Mouse (Mus musculus) c-Kit-positive CD71-positive TER-119-negative erythroid progenitor cells, embryonic 14.5 days (primary cell): Measurements from ENCODE around the gene Ano2.

ENCODE experiments used
- DNase-seq: peaks from one replicate; pipeline ENCODE4 v3.0.0-alpha.2; 2013; ENCODE audit warnings: low read depth

Gene Ano2

GRCm38 (mm10) chr6:125690057-125690703 lies at the start of gene Ano2:
Gene Ano2 (plus strand): TSS chr6:125690419.
- no peak for DNase-seq

- no peak for DNase-seq
These were observed 49.7 kb upstream of the Ano2 start for GRCm38 (mm10) chr6:125640486-125640885.

GRCm38 (mm10) chr6:125641146-125641545 lies 49.1 kb upstream of the Ano2 start:
- DNase-seq = no peak

GRCm38 (mm10) chr6:125648964-125649363 lies 41.3 kb upstream of the Ano2 start:
- DNase-seq = no peak

GRCm38 (mm10) chr6:125651335-125651734 lies 38.9 kb upstream of the Ano2 start:
- no peak for DNase-seq

- DNase-seq = no peak
These were observed 36.8 kb upstream of the Ano2 start for GRCm38 (mm10) chr6:125653416-125653815.

GRCm38 (mm10) chr6:125656921-125657320 lies 33.3 kb upstream of the Ano2 start:
- no peak for DNase-seq

- DNase-seq = no peak
These were observed 32.3 kb upstream of the Ano2 start for GRCm38 (mm10) chr6:125657966-125658365.

GRCm38 (mm10) chr6:125661106-125661877 lies 28.9 kb upstream of the Ano2 start:
- peak; percentile 35 for DNase-seq

- no peak for DNase-seq
These were observed 26.3 kb upstream of the Ano2 start for GRCm38 (mm10) chr6:125663906-125664305.

GRCm38 (mm10) chr6:125671835-125672234 lies 18.4 kb upstream of the Ano2 start:
- DNase-seq = no peak

- DNase-seq = no peak
These were observed 11.7 kb upstream of the Ano2 start for GRCm38 (mm10) chr6:125678492-125678891.

- no peak for DNase-seq
These were observed 9.6 kb upstream of the Ano2 start for GRCm38 (mm10) chr6:125680613-125681012.

- no peak for DNase-seq
These were observed 4.8 kb upstream of the Ano2 start for GRCm38 (mm10) chr6:125685420-125685819.

- no peak for DNase-seq
These were observed 2.2 kb upstream of the Ano2 start for GRCm38 (mm10) chr6:125687986-125688385.

- no peak for DNase-seq
These were observed 10.9 kb downstream of the Ano2 start for GRCm38 (mm10) chr6:125701146-125701545.

GRCm38 (mm10) chr6:125711261-125711660 lies 21.0 kb downstream of the Ano2 start:
- DNase-seq = no peak

- DNase-seq = peak; percentile 5
These were observed 36.2 kb downstream of the Ano2 start for GRCm38 (mm10) chr6:125726408-125726807.

GRCm38 (mm10) chr6:125727484-125727911 lies 37.3 kb downstream of the Ano2 start:
- DNase-seq = no peak

- DNase-seq = no peak
These were observed 39.3 kb downstream of the Ano2 start for GRCm38 (mm10) chr6:125729471-125729870.

- DNase-seq = no peak
These were observed 39.8 kb downstream of the Ano2 start for GRCm38 (mm10) chr6:125729986-125730535.

GRCm38 (mm10) chr6:125737511-125738285 lies 47.5 kb downstream of the Ano2 start:
- DNase-seq = no peak
